Mouse (Mus musculus) urinary bladder, postnatal 10 days (tissue): Measurements from ENCODE around the gene Cnnm3.
A peak's percentile ranks its signal among the peaks of the same experiment; 100 is the strongest.

ENCODE experiments used
- DNase-seq: peaks from one replicate; pipeline ENCODE4 v3.0.0; 2022; ENCODE audit warnings: low spot score

The Cnnm3 gene

GRCm38 (mm10) chr1:36511289-36512021 lies at the start of gene Cnnm3:
Cnnm3 (plus strand) TSS chr1:36511867.
- peak; percentile 98 for DNase-seq

- DNase-seq: no peak
Measured at GRCm38 (mm10) chr1:36465641-36466160, 46.0 kb upstream of the Cnnm3 start.

GRCm38 (mm10) chr1:36467446-36467845 lies 44.2 kb upstream of the Cnnm3 start:
- DNase-seq: no peak

GRCm38 (mm10) chr1:36469811-36470444 lies 41.7 kb upstream of the Cnnm3 start:
- DNase-seq: no peak

- peak; percentile 60 for DNase-seq
Measured at GRCm38 (mm10) chr1:36471181-36472105, 40.2 kb upstream of the Cnnm3 start, which contains the start of gene Cnnm4. Cnnm4 (plus strand) TSS chr1:36471620.

GRCm38 (mm10) chr1:36472106-36472440 lies 39.6 kb upstream of the Cnnm3 start:
- DNase-seq: no peak

GRCm38 (mm10) chr1:36473211-36473780 lies 38.4 kb upstream of the Cnnm3 start:
- DNase-seq: no peak

- DNase-seq: no peak
Measured at GRCm38 (mm10) chr1:36474646-36475045, 37.0 kb upstream of the Cnnm3 start.

GRCm38 (mm10) chr1:36475480-36476110 lies 36.1 kb upstream of the Cnnm3 start:
- DNase-seq: no peak

- DNase-seq: no peak
Measured at GRCm38 (mm10) chr1:36476426-36476825, 35.2 kb upstream of the Cnnm3 start.

- no peak for DNase-seq
Measured at GRCm38 (mm10) chr1:36478343-36478795, 33.3 kb upstream of the Cnnm3 start.

GRCm38 (mm10) chr1:36479903-36480899 lies 31.5 kb upstream of the Cnnm3 start:
- no peak for DNase-seq

- no peak for DNase-seq
Measured at GRCm38 (mm10) chr1:36483825-36484224, 27.8 kb upstream of the Cnnm3 start.

- DNase-seq: no peak
Measured at GRCm38 (mm10) chr1:36485080-36485479, 26.6 kb upstream of the Cnnm3 start.

- no peak for DNase-seq
Measured at GRCm38 (mm10) chr1:36487111-36487510, 24.6 kb upstream of the Cnnm3 start.

GRCm38 (mm10) chr1:36489661-36490060 lies 22.0 kb upstream of the Cnnm3 start:
- no peak for DNase-seq

GRCm38 (mm10) chr1:36492416-36493139 lies 19.1 kb upstream of the Cnnm3 start:
- DNase-seq: no peak

- no peak for DNase-seq
Measured at GRCm38 (mm10) chr1:36493299-36493698, 18.4 kb upstream of the Cnnm3 start.

GRCm38 (mm10) chr1:36496719-36497118 lies 14.9 kb upstream of the Cnnm3 start:
- no peak for DNase-seq
